Mouse (Mus musculus) heart, postnatal 0 days (tissue): ENCODE measurements around the gene Lix1. TPM values are rescaled to one million over a fixed set of nuclear protein-coding genes. Genes with fewer than 3 reads are reported as not detected.

Source experiments
- ATAC-seq: fragments of 200-750 bp; cut with Nextera tagmentation; 2 replicates; pipeline ENCODE4 v1.8.0; 2017; ENCODE audit warnings: low read depth, moderate number of reproducible peaks, moderate library complexity; ENCODE audit not compliant: insufficient read depth
- DNase-seq: peaks from one replicate; pipeline ENCODE4 v3.0.0-alpha.2; 2016; ENCODE audit warnings: low spot score
- H3K27ac ChIP-seq: fragments of 300-500 bp; sonication (generic); 2 replicates; pipeline ENCODE4 v1.5.1; 2014; ENCODE audit warnings: low read depth, mild to moderate bottlenecking
- H3K27me3 ChIP-seq: fragments of 300-500 bp; sonication (generic); 2 replicates; pipeline ENCODE4 v1.6.1; 2014; ENCODE audit warnings: low read length, mixed read lengths; ENCODE audit not compliant: control insufficient read depth, insufficient read depth
- H3K36me3 ChIP-seq: fragments of 300-500 bp; sonication (generic); replicated peaks from 2 replicates; pipeline ENCODE4 v1.6.1; 2014; ENCODE audit warnings: low read length, mixed read lengths; ENCODE audit not compliant: control insufficient read depth, insufficient read depth
- H3K4me1 ChIP-seq: fragments of 300-500 bp; sonication (generic); 2 replicates; pipeline ENCODE4 v1.6.1; 2014; ENCODE audit warnings: antibody characterized with exemption; ENCODE audit not compliant: control insufficient read depth, insufficient read depth
- H3K4me2 ChIP-seq: fragments of 300-500 bp; sonication (generic); 2 replicates; pipeline ENCODE4 v1.6.1; 2014; ENCODE audit warnings: low read depth, mild to moderate bottlenecking, low read length, moderate library complexity
- H3K4me3 ChIP-seq: fragments of 300-500 bp; sonication (generic); 2 replicates; pipeline ENCODE4 v1.5.1; 2014; ENCODE audit warnings: low read depth, low read length
- H3K9ac ChIP-seq: fragments of 300-500 bp; sonication (generic); replicated peaks from 2 replicates; pipeline ENCODE4 v1.6.1; 2014; ENCODE audit warnings: low read depth, low read length, mixed read lengths
- H3K9me3 ChIP-seq: fragments of 300-500 bp; sonication (generic); replicated peaks from 2 replicates; pipeline ENCODE4 v1.6.1; 2016; ENCODE audit warnings: low read length; ENCODE audit not compliant: control insufficient read depth
- CTCF ChIP-seq: IDR thresholded peaks from 2 replicates; pipeline ENCODE4 v1.5.1; 2016; ENCODE audit warnings: antibody characterized with exemption, control low read depth, low read depth
- EP300 ChIP-seq: IDR thresholded peaks from 2 replicates; pipeline ENCODE4 v1.6.1; 2016; ENCODE audit warnings: antibody characterized with exemption, low read depth
- WGBS: fragments of 180-500 bp; shearing (Covaris S2); extraction: QIAGEN DNeasy Blood & Tissue Kit; methylation state at CpG from one replicate; pipeline ENCODE4 v1.1.7; 2014; 5-methylcytosine and 5-hydroxymethylcytosine counted together
- polyA plus RNA-seq: library from polyadenylated mRNA; unstranded; fragments of >200 nt; fragmentation: Nextera tagmentation; extraction: Ambion mirVana; gene quantifications from 2 replicates; pipeline ENCODE4 v1.2.1, GENCODE M21; 2015
- total RNA-seq: library from RNA; depleted of rRNA; stranded (reverse); fragments of >200 nt; gene quantifications from 2 replicates; pipeline ENCODE4 v1.2.3, GENCODE M21; 2014; ENCODE audit warnings: low replicate concordance

The Lix1 gene
- total and polyA plus RNA-seq, 2 experiments from 2014 or later, result 2.1 to 6.9 TPM

- TF ChIP-seq CTCF (no peak), EP300 (no peak)
- Histone ChIP-seq H3K9ac (no peak overlapping the region), H3K36me3 (no peaks in the 10 kb centered on the region), H3K27ac (no peak overlapping the region), H3K27me3 (no peaks in the 10 kb centered on the region), H3K4me2 (no peak overlapping the region), H3K4me1 (no peaks in the 10 kb centered on the region), H3K4me3 (no peak overlapping the region), H3K9me3 (no peaks in the 10 kb centered on the region)
- ATAC-seq (peak; percentile 44; the same call in 1 of the 2 replicates), DNase-seq (no peak)
Observed at GRCm38 (mm10) chr17:17438576-17439191, 36.2 kb downstream of the Lix1 start.

- H3K27ac ChIP-seq, result no peak overlapping the region
- no peak overlapping the region for H3K4me3 ChIP-seq
- no peak for DNase-seq
- no peaks in the 10 kb centered on the region for H3K9me3 ChIP-seq
- no peak overlapping the region for H3K9ac ChIP-seq
- TF ChIP-seq CTCF, result no peak
- TF ChIP-seq EP300, result no peak
- no peak overlapping the region for H3K4me2 ChIP-seq
- no peak for ATAC-seq
- no peaks in the 10 kb centered on the region for H3K36me3 ChIP-seq
- no peaks in the 10 kb centered on the region for H3K27me3 ChIP-seq
- no peaks in the 10 kb centered on the region for H3K4me1 ChIP-seq
- WGBS, result 58% methylated on average over 4 of the region's 4 CpGs
Observed at GRCm38 (mm10) chr17:17441876-17442498, 39.5 kb downstream of the Lix1 start.

- no peak overlapping the region for H3K27ac ChIP-seq
- no peaks in the 10 kb centered on the region for H3K9me3 ChIP-seq
- DNase-seq (no peak), ATAC-seq (no peak)
- TF ChIP-seq CTCF (no peak), EP300 (no peak)
- H3K4me2 ChIP-seq, result no peak overlapping the region
- no peaks in the 10 kb centered on the region for H3K27me3 ChIP-seq
- no peaks in the 10 kb centered on the region for H3K36me3 ChIP-seq
- no peak overlapping the region for H3K9ac ChIP-seq
- H3K4me1 ChIP-seq, result no peaks in the 10 kb centered on the region
- 72% methylated on average over 3 of the region's 3 CpGs for WGBS
- no peak overlapping the region for H3K4me3 ChIP-seq
Observed at GRCm38 (mm10) chr17:17444297-17444886, 41.9 kb downstream of the Lix1 start.

GRCm38 (mm10) chr17:17446683-17447082, 44.2 kb downstream of the Lix1 start:
- TF ChIP-seq CTCF, result no peak
- no peaks in the 10 kb centered on the region for H3K9me3 ChIP-seq
- DNase-seq, result no peak
- no peak overlapping the region for H3K4me2 ChIP-seq
- no peak for ATAC-seq
- no peak overlapping the region for H3K4me3 ChIP-seq
- no peaks in the 10 kb centered on the region for H3K27me3 ChIP-seq
- no peaks in the 10 kb centered on the region; the same call in 1 of the 2 replicates for H3K4me1 ChIP-seq
- no peaks in the 10 kb centered on the region for H3K36me3 ChIP-seq
- no peak overlapping the region for H3K27ac ChIP-seq
- no peak overlapping the region for H3K9ac ChIP-seq
- WGBS, result 87% methylated on average over 3 of the region's 3 CpGs

- ATAC-seq, result no peak
- TF ChIP-seq CTCF (no peak), EP300 (no peak)
- Histone ChIP-seq H3K4me3 (no peak overlapping the region), H3K27ac (no peak overlapping the region), H3K27me3 (no peaks in the 10 kb centered on the region), H3K9ac (no peak overlapping the region), H3K4me2 (no peak overlapping the region), H3K9me3 (no peaks in the 10 kb centered on the region), H3K36me3 (no peaks in the 10 kb centered on the region), H3K4me1 (no peaks in the 10 kb centered on the region; the same call in 1 of the 2 replicates)
- DNase-seq, result no peak
- 87% methylated on average over 5 of the region's 5 CpGs for WGBS
Observed at GRCm38 (mm10) chr17:17447821-17448220, 45.3 kb downstream of the Lix1 start.
